Mouse (Mus musculus) neural tube, embryonic 10.5 days (tissue): Measurements from ENCODE around the gene Hexim1.

Source experiments
- DNase-seq: peaks from one replicate; pipeline ENCODE4 v3.0.0-alpha.2; 2017; ENCODE audit warnings: low spot score; ENCODE audit errors: extremely low spot score

Gene Hexim1

GRCm38 (mm10) chr11:103147766-103148165 lies 31.7 kb downstream of the Hexim1 start:
- DNase-seq: no peak

DNA sequence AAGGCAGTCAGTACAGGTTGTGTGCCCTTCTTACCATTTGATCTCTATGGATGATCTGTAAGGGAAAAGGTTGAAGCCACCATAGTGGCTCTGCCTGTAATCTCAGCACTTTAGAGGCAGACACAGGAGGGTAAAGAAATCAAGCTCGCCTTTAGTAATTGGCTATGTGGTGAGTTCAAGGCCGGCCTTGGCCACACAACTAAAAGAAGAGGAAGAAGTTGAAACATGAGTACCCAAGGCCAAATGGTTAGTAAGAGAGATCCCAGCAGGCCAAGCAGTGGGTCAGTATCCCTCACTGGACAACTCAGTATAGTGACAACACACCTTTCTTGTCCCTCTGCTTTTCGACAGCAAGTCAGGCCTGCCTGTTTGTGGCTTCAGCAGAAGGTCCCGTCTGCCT lies 33.7 kb downstream of the Hexim1 start:
- no peak for DNase-seq

GRCm38 (mm10) chr11:103158621-103159478 lies 42.8 kb downstream of the Hexim1 start:
- peak; percentile 99 for DNase-seq

DNA sequence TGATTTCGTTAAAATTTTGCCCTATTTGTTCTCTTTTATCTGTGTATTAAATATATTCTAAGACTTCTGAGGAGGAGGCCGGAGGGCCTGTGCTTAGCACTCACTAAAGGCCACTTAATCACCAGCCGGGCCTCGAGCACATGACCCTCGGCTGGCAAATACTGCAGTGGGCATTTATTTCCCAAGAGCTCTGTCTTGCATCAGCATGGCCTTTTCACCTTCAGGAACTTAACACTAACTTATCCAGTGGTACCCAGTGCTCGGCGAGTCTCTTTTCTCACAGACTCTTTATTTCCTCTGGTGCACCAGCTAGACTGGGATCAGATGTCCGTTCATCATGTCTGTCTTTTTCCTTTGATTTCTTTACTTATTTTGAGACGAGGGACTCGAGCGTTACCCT lies 44.7 kb downstream of the Hexim1 start:
- no peak for DNase-seq

GRCm38 (mm10) chr11:103161449-103161848 lies 45.4 kb downstream of the Hexim1 start:
- no peak for DNase-seq

GRCm38 (mm10) chr11:103162132-103162531 lies 46.1 kb downstream of the Hexim1 start:
- no peak for DNase-seq

GRCm38 (mm10) chr11:103164391-103164790 lies 48.4 kb downstream of the Hexim1 start:
- no peak for DNase-seq

- DNase-seq: peak; percentile 42
These were observed 52.8 kb downstream of the Hexim1 start for GRCm38 (mm10) chr11:103168690-103169390.
